Mouse (Mus musculus): ENCODE results near the gene Arhgap15.

- no peak for TF ChIP-seq EP300 (IDR thresholded peaks at IDR 0.05; ENCODE audit: low read length)
- TF ChIP-seq ZMIZ1 (IDR thresholded peaks at IDR 0.05; ENCODE audit: low read depth, low read length): no peak
- no peak for TF ChIP-seq MEF2A (IDR thresholded peaks at IDR 0.05; ENCODE audit: borderline replicate concordance, low read depth, low read length)
Measured at GRCm38 (mm10) chr2:44123246-44123645, 374.6 kb downstream of the Arhgap15 start.

All from CH12.LX (cell line).